Mouse (Mus musculus) spleen, adult 2 months (tissue): ENCODE measurements around the gene Rere.

Experiments used
- CTCF ChIP-seq: fragments of 200-500 bp; IDR thresholded peaks from 2 replicates; pipeline ENCODE4 v1.5.1; 2011; ENCODE audit warnings: mild to moderate bottlenecking, inconsistent platforms; ENCODE audit not compliant: insufficient read depth, insufficient read length, insufficient replicate concordance; ENCODE audit errors: extremely low read depth
- POLR2A ChIP-seq: fragments of 200-500 bp; IDR thresholded peaks from 2 replicates; pipeline ENCODE4 v1.6.1; 2011; ENCODE audit warnings: low read depth, low read length, inconsistent platforms

DNA sequence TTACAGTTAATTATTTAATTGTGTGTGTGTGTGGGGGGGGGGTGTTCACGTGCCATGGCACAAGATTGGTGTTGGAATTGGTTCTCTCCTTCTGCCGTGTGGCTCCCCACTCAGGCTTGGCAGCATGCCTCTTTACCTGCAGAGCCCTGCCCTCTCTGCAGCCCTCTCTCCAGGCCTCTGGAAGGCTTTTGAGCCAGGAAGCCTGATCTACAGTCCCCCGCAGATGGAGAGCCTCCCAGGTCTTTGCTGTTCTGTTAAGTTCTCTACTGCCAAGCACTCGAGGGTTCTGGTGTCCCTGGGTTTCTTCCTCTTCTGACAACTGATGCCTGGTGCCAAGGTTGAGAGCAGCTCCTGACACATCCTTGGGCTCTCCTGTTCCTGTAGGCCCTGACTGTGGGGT lies 27.0 kb upstream of the Rere start:
- TF ChIP-seq CTCF (no peak), POLR2A (no peak)
